Mouse (Mus musculus) monocyte, adult 5-6 weeks (primary cell): ENCODE measurements around the gene Kif16b. TPM values are rescaled to one million over a fixed set of nuclear protein-coding genes. Genes with fewer than 3 reads are reported as not detected.

Source experiments
- ATAC-seq: fragments of 153-309, 156-312 bp; replicated peaks from 2 replicates; pipeline ENCODE4 v1.8.0; 2017; ENCODE audit warnings: mild to moderate bottlenecking; ENCODE audit not compliant: low TSS enrichment, insufficient number of reproducible peaks, severe bottlenecking, poor library complexity, low FRiP score
- total RNA-seq: library from RNA; stranded (forward); fragments of 200-1000, 200-491, 200-594 nt; gene quantifications from 3 replicates; pipeline ENCODE4 v1.2.3, GENCODE M21; 2017

The Kif16b gene
- total RNA-seq, 1 experiment from 2014 or later, result 18.8 TPM

DNA sequence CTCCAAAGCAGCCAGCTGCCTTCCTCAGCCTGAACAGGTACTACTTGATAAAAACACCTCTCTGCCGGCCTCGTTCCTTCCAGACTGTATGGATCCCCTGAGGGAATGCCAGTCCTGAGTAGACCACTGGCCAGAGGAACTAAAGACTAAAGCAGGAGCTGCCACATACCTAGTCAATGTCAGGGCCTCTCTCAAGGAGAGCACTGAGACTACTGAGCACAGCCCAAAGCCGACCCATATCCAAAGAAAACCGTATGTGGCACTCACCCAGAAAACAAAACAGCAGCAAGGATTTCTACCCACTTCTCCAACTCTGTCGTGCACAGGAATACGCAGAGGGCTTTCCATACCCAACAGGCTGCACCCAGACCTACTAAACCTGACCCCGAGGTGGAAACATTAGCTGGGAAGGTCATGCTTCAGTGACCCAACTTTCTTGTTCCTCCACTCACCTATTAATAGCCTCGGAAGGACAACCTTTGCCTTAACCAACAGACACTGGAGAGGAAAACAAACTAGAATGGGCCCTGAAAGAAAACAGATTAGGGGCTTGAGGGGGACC lies 22.0 kb downstream of the Kif16b start:
- ATAC-seq, result no peak

DNA sequence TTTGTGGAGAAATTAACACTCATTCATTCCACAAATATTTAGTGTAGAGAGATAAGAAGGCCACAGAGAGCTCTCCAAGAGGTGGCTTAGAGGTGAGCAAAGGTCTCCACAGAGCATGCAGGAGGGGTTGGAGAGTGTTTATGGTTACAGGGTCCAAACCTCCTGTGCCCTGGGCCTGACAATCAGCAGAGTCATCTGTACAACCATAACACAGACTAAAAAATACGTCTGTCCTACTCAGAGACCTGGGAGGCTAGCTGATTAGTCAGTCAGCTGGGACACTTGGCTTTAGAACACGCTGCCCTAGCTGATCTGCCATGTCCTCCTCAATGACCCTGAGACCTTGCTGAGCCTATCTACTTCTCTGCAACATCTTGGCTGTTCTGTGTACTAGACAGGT lies 24.7 kb downstream of the Kif16b start:
- ATAC-seq, result no peak

GRCm38 (mm10) chr2:142875936-142876335 lies 25.4 kb downstream of the Kif16b start:
- ATAC-seq, result no peak

- ATAC-seq, result no peak
Measured at GRCm38 (mm10) chr2:142874562-142874961, 26.8 kb downstream of the Kif16b start.

- no peak for ATAC-seq
Measured at GRCm38 (mm10) chr2:142870055-142870454, 31.3 kb downstream of the Kif16b start.

- ATAC-seq, result no peak
Measured at GRCm38 (mm10) chr2:142867481-142867880, 33.9 kb downstream of the Kif16b start.

DNA sequence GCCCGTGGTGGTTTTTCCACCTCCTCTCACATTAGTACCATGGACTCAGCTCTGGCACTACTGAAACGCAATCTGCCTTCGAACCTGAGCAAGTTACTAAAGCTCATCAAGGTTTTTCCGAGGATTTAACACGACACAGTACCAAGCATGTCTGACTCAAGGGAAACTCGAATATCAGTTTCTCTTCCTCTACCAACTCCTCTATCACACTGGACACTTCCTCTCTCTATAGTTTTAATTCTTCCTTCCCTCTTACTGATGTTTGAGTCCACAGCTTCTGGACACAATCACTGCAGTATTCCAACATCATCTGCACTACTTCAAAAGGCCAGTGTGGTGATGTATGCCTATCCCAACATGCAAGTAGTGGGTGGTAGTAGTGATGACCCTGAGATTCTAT lies 40.3 kb downstream of the Kif16b start:
- no peak for ATAC-seq

DNA sequence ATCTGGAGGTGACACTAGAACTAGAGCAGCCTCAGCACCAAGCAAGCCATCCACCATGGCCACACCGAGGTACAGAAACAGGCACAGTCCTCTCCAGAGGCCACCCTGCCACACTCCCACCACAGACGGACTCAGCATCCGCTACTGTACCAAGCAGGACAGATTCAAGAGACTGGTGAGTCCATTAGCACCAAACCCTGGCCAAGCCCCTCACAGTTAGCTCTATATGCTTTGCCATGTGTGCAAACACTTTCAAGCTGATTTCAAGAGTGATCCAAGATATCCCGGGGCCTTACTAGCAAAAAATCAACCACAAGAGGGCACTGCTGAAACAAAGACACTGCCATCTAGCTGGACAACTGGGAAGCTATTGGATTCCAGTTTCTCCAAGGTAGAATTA lies 41.9 kb downstream of the Kif16b start:
- ATAC-seq, result no peak; the same call in 1 of the 2 replicates

DNA sequence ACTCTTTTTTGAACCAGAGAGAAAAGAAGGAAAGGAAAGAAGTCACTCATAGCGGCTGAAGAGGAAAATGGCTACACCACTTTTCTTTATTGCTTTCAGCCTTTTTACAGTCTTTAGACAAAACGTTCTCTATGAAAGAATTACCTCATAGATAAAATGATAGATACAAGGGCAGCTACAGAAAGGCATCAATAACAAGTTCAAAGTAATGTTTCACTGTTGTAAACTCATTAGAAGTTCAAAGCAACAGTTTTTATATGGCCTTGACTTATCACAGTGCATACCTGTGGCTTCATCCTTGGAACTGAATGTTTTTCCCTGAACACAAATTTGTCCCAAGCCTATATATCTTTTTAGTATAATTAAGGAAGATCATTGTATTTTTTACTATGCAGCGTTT lies 62.6 kb downstream of the Kif16b start:
- ATAC-seq, result no peak

DNA sequence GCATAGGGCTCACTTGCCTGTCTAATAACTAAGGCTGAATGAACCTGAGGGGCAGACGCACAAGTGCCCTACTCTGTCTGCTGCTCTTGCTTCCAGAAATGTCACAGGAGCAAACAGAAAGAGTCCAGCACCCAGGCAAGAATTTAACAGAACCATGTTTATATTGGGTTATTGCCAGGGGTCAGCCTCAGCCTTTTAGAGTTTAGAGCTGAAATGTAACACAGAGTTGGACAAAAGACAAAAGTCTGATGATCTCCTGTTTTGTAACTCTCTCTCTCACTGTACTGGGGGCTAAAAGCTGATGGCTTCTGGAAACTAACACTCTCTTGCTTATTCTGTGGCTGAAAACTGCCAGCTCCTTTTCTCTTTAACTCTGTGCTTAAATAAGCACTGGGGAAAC lies 63.2 kb downstream of the Kif16b start:
- ATAC-seq, result no peak

GRCm38 (mm10) chr2:142834751-142835150 lies 66.6 kb downstream of the Kif16b start:
- ATAC-seq, result no peak

DNA sequence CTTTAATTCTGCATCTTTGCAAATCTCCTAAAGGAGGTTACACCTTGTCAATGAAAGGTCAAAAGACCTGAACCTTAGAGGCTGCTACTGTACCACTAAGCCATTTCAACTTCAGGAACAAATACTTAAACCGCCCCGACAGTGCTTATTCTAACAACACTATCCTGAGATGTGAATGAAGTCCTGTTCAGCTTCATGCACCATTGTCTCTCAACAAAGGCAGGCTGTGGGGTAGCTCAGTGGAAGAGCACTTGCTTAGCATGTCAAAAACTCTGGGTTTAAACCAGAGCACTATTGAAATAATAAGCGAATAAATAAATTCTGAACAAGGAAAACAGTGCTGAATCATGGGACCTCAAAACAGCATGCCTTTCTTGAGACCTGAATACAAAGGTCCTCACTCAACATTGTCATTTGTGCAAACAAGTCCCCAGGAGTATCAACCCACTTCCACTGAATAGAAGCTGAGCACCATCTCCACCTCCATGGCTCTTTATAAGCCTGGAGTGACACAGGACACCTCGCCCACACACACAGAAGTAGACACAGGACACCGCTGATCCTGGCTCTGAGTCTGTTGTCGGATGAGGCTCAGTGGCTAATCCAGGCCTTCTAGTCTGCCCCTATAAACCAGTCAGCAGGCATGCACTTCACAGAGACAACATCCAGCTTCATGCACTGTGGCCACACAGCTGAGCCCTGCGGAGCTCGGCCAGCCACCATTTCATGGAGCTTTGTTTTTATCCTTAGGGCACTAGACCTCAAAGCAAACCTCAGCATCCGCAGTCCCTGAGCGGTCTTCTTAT lies 68.5 kb downstream of the Kif16b start:
- ATAC-seq, result no peak

- no peak for ATAC-seq
Measured at GRCm38 (mm10) chr2:142813033-142813432, 88.3 kb downstream of the Kif16b start.

GRCm38 (mm10) chr2:142803760-142804448 lies 97.4 kb downstream of the Kif16b start:
- no peak for ATAC-seq

GRCm38 (mm10) chr2:142797310-142797709 lies 104.0 kb downstream of the Kif16b start:
- ATAC-seq, result no peak

- ATAC-seq, result no peak
Measured at GRCm38 (mm10) chr2:142775358-142775757, 126.0 kb downstream of the Kif16b start.

- no peak for ATAC-seq
Measured at GRCm38 (mm10) chr2:142774752-142775151, 126.6 kb downstream of the Kif16b start.

DNA sequence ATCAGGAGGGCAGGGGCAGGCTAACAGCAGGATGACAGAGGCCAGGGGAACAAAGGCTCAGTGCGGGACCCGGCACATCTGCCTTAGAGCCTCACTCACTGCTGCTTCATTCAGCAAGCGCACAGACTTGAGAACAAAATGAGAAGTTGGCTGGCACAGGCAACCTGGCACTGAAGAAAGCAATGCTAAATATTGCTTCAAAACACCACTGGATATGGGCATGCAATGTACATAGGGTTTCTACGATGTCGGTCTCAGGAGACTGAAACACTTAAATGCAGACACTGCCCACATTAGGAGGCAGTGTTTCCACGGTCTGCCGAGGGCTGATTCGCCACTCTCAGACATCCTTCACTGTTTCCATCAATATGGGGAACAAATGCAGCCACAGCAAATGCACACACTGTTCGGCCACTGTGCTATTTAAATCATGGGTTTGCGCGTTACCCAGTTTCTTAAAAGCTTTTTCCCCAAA lies 131.6 kb downstream of the Kif16b start:
- ATAC-seq, result no peak

DNA sequence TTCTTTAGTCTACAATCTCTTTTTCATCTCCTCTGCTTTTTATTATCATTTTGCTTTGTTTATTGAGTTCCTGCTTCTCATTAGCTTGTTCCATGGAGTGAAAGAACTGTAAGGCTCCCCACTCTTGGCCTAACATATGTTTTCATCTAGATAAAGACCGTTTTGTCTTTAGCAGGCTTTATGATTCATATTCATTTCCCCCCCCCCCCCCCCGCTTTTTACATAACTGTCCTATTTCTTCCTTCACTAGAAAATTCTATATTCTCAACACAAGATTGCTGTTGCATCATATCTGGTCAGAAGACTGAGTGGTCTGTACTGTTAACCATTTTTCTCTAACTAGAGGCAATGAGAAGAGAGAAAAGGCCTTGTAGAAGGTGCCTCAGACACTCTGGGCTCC lies 137.1 kb downstream of the Kif16b start:
- no peak for ATAC-seq

GRCm38 (mm10) chr2:142760843-142761242 lies 140.5 kb downstream of the Kif16b start:
- ATAC-seq, result no peak
